Mouse (Mus musculus) lung, postnatal 4 days (tissue): ENCODE results near the gene Gm20683.
"Not testable (repeated sequence)": the region's sequence is repeated elsewhere in the genome, so short reads cannot be mapped to it uniquely, and the experiment has no call there.

ENCODE experiments used
- DNase-seq, 2 experiments: peaks; one replicate each; pipeline ENCODE4 v3.0.0; 2021

Gene Gm20683

DNA sequence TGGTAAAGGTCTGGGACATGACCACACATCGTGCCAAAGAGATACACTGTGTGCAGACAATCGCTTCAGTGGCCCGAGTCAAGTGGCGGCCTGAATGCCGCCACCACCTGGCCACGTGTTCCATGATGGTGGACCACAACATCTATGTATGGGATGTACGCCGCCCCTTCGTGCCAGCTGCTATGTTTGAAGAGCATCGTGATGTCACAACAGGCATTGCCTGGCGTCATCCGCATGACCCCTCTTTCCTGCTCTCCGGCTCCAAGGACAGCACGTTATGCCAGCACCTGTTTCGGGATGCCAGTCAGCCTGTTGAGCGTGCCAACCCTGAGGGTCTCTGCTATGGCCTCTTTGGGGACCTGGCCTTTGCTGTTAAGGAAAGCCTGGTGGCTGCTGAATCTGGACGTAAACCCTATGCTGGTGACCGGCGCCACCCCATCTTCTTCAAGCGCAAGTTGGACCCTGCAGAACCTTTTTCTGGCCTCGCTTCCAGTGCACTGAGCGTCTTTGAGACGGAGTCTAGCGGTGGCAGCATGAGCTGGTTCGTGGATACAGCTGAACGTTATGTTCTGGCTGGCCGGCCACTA is 15.5 kb downstream of the Gm20683 start:
- no peak for DNase-seq

DNA sequence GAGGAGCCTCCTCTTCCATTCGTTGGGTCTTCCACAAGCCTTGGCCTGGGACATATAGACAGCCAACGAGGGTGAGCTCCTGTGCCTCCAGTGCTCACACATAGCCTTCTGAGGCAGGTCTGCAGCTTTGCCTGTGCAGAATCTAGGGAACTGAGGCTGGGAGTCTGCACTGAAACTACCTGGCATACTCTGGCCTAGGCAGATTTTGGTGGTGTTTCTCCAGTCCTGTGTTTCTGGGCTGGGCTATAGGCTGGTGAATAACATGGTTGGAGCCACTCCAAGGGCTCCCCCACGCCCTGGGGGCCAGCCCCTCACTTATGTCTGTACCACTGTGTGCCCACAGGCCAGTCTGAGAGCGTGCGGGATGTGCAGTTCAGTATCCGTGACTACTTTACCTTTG is 16.3 kb downstream of the Gm20683 start:
- no peak for DNase-seq

GRCm38 (mm10) chr17:25824362-25825142 is 17.0 kb downstream of the Gm20683 start:
- DNase-seq = no peak

DNA sequence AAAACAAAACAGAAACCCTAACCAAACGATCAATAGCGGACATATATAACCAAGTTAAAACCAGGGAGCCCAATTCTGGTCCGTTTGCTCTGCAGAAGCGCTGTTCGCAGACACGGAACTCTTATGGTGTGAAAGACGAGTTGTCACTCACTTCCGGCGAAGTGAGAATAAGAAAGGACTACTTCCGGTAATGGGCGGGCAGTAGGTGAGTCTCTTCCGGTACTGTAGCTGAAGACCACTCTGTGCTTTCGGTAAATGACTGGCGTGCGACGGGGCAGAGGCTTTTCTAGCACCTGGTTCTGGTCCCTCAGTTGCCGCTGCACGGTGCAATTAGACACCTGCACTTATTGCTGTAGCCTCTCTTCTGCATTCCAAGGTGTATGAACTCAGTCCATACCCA is 18.1 kb downstream of the Gm20683 start, which contains the start of gene Wdr24:
Gene Wdr24, plus strand, starts transcription at position 176 of the 400 bp plus-strand sequence.
- DNase-seq = peak; percentile 78 to 85

- DNase-seq = peak in 1 of 2 experiments; percentile 34
These were observed 22.4 kb downstream of the Gm20683 start for GRCm38 (mm10) chr17:25818851-25819780.

- DNase-seq = no peak
These were observed 23.9 kb downstream of the Gm20683 start for GRCm38 (mm10) chr17:25817662-25818061.

DNA sequence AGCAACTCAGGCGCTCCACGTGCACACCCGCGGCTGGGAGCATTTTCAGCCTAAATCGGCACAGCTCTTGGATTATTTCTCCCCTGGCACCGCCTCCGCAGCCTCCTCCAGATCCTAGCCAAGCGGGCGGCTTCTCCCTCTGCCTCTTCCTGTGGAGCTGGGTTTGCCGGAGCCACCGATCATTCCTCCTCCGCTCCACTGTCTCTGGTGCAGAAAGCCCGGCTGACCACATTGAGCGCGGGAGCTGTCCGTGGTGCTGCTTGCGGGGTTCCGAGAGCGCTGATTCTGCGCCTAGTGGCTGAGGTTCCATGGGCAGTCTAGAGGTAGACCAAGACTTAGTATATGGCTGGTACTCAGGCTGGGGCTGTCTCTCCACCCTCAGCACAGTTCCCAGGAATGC is 28.1 kb downstream of the Gm20683 start:
- DNase-seq = peak; percentile 89 to 92

DNA sequence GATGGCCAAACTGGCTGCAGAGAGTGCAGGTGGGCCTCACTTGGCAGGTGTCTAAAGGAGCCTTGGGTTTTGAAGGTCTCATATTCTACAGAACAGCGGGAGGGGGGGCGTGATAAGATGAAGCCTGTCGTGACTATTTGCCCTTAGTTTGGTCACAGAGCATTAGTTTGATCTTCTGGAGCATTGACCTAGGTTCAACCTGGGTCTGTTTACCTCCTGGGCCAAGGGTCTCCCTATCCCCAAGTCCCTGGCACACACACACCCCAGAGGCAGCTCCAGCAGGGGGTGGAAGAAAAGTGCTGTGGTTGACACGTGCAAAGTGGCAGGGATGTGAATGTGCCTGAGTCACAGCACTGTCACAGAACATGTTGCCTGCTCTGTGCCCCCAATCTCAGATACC is 30.7 kb downstream of the Gm20683 start:
- no peak for DNase-seq

DNA sequence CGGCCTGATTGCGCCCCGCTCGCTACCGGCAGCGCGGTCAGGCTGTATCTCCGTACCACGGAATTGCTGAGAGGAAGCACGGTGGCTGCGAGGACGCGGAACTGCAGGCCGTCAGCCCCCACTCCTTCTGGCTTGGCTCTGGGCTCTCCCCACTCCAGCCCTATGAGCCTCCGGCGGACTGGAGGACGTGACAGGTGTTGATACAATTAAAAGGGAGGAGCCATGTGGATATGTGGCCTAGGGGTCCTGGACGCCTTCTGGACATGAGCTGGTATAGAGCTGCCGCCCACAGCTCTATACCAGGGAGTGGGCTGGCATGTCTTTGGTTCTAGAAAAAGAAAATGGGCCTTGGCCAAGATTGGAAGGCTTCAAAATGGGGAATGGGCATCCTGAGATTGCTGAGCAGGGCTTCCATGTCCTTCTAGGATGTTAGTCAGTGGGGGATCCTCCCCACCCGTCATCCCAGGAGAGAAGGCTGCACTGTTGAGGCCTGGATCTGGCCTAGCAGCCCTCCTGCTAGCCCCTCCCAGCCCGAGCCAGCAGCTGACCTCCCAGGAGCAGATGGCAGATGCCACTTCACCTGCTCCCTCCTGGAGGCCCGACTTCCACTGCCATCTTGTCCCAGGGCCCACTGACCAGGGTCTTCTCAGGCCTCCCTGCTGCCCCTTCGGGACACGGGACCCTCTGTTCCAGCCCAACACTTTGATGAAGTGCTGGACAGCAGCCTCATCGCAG is 31.8 kb downstream of the Gm20683 start:
- no peak for DNase-seq

DNA sequence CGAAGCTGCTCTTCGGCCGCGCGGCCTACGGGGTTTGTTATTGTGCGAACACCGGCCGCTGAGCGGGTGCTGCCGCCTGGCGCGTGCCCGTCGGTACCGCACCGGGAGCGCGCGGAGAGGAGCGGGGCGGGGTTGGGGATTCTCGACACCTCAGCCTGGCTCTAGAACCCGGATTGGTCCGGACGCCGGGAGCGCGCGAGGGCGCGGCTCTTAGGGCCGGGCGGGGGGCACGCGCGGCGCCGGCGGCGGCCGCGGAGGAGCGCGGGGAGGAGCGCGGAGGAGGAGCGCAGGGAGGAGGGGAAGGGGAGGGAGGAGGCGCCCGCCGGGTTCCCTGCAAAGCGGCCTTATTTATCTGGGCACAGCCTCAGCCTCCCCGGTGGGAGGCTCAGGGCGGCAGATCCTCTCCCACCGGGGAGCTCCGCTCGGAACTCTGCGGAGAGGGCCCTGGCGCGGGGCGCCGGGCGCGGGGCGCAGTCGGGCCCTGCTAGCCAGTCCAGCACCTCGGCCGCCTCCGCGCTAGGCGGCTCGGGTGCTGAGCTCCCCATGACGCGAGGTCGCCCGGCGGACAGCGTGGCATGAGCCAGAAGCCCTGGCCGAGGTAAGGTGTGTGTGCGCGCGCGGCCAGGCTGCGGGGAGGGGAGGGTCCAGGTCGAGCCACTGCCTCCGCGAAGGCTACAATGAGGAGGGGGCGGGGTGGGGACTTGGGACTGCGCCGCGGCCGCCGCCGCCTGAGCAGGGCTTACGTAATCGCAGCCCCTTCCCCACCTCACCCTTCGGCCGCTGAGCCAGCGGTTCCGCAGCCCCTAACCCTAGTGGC is 32.6 kb downstream of the Gm20683 start, which contains the start of gene Fbxl16:
Gene Fbxl16, plus strand, starts transcription at position 297 of the 817 bp plus-strand sequence.
- DNase-seq = peak; percentile 60 to 83

DNA sequence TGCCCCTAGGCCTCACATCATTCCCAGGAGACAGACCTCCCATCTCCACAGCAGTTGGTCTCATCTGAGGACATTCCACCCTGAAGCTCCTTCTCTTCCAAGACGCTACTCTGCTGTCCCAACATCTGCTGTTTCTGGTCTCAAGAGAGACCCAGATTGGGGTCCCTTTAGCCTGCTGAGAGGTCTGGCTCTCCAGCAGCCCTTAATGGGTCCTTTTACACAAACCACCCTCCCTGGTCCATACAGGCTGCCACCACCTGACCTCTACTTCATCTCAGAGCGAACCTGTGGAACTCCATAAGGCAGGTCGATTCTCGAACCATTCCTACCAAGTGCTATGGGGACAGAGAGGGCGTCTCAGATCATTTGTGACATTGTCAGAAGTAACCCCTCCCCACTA is 33.5 kb downstream of the Gm20683 start:
- DNase-seq = no peak

- DNase-seq = not testable (repeated sequence)
These were observed 34.1 kb downstream of the Gm20683 start for GRCm38 (mm10) chr17:25807452-25807851.

- no peak for DNase-seq
These were observed 35.1 kb downstream of the Gm20683 start for GRCm38 (mm10) chr17:25806507-25806906.

DNA sequence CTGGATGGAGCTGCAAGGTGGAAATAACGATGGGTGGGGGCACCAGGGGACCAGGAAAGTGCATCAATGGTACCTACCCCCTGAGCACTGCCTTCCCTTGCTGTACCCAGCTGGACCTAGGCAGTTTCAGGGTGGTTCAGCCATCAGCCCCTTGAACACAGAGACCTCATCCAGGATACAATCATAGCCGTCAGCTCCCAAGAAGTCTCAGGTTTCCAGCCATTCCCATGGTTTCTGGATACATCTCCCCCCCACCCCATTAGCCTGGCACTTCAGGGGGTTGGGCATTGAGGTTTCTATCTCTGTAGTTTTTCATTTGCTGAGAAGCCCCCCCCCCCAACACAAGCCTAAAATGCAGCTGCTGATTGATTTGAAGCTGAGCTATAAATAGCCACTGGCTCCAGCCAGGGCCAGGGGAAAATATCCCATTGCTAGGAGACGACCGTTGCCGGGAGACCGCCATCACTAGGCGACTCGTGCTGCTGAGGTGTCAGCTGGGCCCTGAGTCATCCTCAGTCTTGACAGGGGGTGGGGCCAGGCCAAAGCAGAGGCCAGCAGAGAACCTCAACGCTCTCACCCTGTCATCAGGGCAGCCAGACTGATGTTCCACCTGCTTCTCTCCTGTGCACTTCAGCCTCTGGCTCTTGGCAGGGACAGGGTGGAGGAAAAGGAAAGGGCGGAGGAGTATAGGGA is 38.6 kb downstream of the Gm20683 start:
- peak in 1 of 2 experiments; percentile 36 for DNase-seq

DNA sequence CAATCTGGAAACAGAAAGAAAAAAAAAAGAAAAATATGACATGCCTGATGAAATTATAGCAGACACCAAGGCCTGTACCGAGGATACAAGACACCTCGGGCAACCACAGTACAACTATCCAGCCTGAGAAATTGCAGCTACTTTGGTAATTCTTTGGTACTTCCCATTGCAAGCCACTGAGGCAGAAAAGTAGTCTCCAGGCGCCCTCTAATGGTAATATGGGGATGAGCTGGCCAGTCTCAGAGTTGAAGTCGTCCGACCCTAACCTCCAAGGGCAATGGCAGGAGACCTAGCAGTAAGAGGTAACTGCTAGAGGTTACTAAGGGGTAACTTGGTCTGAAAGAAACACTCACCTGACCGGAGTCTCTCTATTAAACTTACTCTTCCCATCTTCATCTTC is 40.5 kb downstream of the Gm20683 start:
- peak; percentile 58 to 79 for DNase-seq

DNA sequence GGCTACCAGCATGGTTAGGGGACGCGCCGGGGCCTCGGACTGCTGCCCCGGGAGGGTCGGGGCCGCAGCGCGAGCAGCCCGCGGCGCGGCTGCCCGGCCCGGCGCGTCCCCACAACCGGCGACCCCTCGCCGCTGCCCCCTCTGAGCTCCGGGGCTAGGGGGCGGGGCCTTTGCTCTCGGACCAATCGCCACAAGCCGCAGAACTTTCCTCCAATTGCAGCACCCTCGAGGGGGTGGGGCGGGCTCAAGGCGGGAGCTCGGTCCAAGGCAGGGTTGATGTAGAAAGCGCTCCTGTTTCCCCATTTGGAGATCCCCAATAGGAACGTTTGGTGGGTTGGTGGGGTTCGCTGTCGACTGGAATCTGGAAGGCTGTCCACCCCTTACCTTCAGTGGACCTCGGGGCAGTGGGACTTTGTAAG is 44.6 kb downstream of the Gm20683 start, which contains the start of gene Metrn:
Gene Metrn, minus strand, starts transcription at position 186 of the 419 bp plus-strand sequence.
- peak; percentile 90 to 91 for DNase-seq

GRCm38 (mm10) chr17:25796211-25796771 is 45.3 kb downstream of the Gm20683 start:
- peak in 1 of 2 experiments; percentile 48 for DNase-seq

GRCm38 (mm10) chr17:25795609-25796092 is 45.9 kb downstream of the Gm20683 start, which contains the start of gene AC134908.4:
Gene AC134908.4, minus strand, starts transcription at chr17:25795659.
- DNase-seq = no peak

DNA sequence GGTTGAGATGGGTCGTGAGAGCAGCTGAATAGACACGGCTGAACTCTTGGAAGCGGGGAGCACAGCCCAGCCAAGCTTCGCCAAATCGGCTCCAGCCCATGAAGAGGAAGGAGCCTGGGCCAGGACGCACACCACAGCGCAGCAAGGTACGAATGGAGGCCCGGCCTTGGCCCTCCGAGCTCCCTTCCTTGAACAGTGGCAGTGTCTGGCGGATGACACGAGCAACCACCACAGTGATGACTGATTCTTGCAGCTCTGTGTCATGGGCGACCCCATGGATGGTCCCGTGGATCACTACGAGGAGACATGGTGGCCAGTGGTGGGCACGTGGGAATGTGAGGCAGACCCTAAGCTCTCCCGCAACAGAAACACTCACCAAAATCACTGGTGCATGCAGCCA is 46.6 kb downstream of the Gm20683 start:
- DNase-seq = no peak

GRCm38 (mm10) chr17:25794197-25794596 is 47.4 kb downstream of the Gm20683 start:
- peak in 1 of 2 experiments; percentile 15 for DNase-seq
